Mouse (Mus musculus): ENCODE data around the gene Ablim2.

DNA sequence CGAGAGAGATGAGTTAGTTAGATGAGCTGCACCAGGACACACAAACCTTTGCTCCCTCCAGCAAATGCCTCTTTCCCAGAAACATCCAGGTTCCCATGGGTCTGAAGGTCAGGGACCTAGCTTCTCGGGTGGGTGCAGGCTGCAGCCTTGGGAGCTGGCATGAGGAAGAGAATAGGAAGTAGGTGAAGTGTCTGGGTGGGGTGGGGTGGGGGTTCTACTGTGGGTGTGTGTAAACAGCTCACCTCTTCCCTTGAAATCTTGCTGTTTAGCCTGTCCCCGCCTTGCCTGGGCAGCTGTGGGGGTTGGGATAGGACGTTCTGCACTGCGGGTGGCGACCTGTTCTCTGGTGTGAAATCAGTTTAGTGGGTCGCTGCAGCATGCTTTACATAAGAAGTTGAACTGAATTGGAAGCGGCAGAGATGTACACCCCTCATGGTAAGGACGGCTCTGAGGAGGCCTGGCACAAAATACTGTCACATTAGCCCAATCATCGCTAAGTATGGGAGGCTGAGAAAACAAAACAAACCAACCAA is 25.0 kb downstream of the Ablim2 start:
- TF ChIP-seq POLR2A (IDR thresholded peaks at IDR 0.05; ENCODE audit: control insufficient read depth, extremely low read depth, insufficient read depth, low read length, poor library complexity) (no peak), CTCF (IDR thresholded peaks at IDR 0.05; ENCODE audit: borderline replicate concordance, control insufficient read depth, extremely low read depth, insufficient read depth, low read length, poor library complexity) (no peak)
